Mouse (Mus musculus): ENCODE results near the gene Pigt. TPM values are rescaled to one million over a fixed set of nuclear protein-coding genes. Genes with fewer than 3 reads are reported as not detected.

The Pigt gene
- 12.8 TPM for polyA plus RNA-seq (2017; shearing (Covaris generic))

GRCm38 (mm10) chr2:164496847-164497690 lies at the start of gene Pigt:
TSS of gene Pigt (plus strand) at chr2:164497520.

GRCm38 (mm10) chr2:164456864-164457300 lies 40.4 kb upstream of the Pigt start, which contains the start of gene Sys1:
TSS of gene Sys1 (plus strand) at chr2:164456964.

GRCm38 (mm10) chr2:164460745-164461551 lies 36.4 kb upstream of the Pigt start, which contains the start of gene Gm20458:
TSS of gene Gm20458 (plus strand) at chr2:164460967.

GRCm38 (mm10) chr2:164473624-164474023 lies 23.7 kb upstream of the Pigt start, which contains the start of gene Trp53tg5:
TSS of gene Trp53tg5 (minus strand) at chr2:164473724.

GRCm38 (mm10) chr2:164485681-164486257 lies 11.6 kb upstream of the Pigt start, which contains the start of gene Dbndd2:
TSS of gene Dbndd2 (plus strand) at chr2:164486106.

Other genes starting within 250 kb of the Pigt start
- gene Svs3b, start 240.9 kb upstream of the Pigt start, polyA plus RNA-seq (2017; shearing (Covaris generic)), result not detected
- not detected for gene Svs4, start 219.1 kb upstream of the Pigt start, polyA plus RNA-seq (2017; shearing (Covaris generic))
- not detected for gene Svs3a, start 208.3 kb upstream of the Pigt start, polyA plus RNA-seq (2017; shearing (Covaris generic))
- gene Svs6, start 180.8 kb upstream of the Pigt start, polyA plus RNA-seq (2017; shearing (Covaris generic)), result not detected
- gene Svs5, start 164.8 kb upstream of the Pigt start, polyA plus RNA-seq (2017; shearing (Covaris generic)), result not detected
- gene Slpi, start 108.4 kb upstream of the Pigt start, polyA plus RNA-seq (2017; shearing (Covaris generic)), result 12.2 TPM
- gene Rbpjl, start 94.4 kb upstream of the Pigt start, polyA plus RNA-seq (2017; shearing (Covaris generic)), result 0.71 TPM
- gene Matn4, start 92.4 kb upstream of the Pigt start, polyA plus RNA-seq (2017; shearing (Covaris generic)), result 0.69 TPM
- gene Sdc4, start 53.6 kb upstream of the Pigt start, polyA plus RNA-seq (2017; shearing (Covaris generic)), result 0.63 TPM
- 86.9 TPM for gene Sys1, start 40.6 kb upstream of the Pigt start, polyA plus RNA-seq (2017; shearing (Covaris generic))
- gene Gm20458, start 36.6 kb upstream of the Pigt start, polyA plus RNA-seq (2017; shearing (Covaris generic)), result 11.7 TPM
- gene Trp53tg5, start 23.8 kb upstream of the Pigt start, polyA plus RNA-seq (2017; shearing (Covaris generic)), result 0.41 TPM
- 1.6 TPM for gene Dbndd2, start 11.4 kb upstream of the Pigt start, polyA plus RNA-seq (2017; shearing (Covaris generic))
- gene Wfdc2, start 64.9 kb downstream of the Pigt start, polyA plus RNA-seq (2017; shearing (Covaris generic)), result not detected
- not detected for gene Spint3, start 75.9 kb downstream of the Pigt start, polyA plus RNA-seq (2017; shearing (Covaris generic))
- gene Wfdc6a, start 87.9 kb downstream of the Pigt start, polyA plus RNA-seq (2017; shearing (Covaris generic)), result 0.49 TPM
- gene Eppin, start 96.1 kb downstream of the Pigt start, polyA plus RNA-seq (2017; shearing (Covaris generic)), result not detected
- not detected for gene Wfdc6b, start 116.0 kb downstream of the Pigt start, polyA plus RNA-seq (2017; shearing (Covaris generic))
- not detected for gene Wfdc8, start 116.1 kb downstream of the Pigt start, polyA plus RNA-seq (2017; shearing (Covaris generic))
- not detected for gene Wfdc16, start 141.3 kb downstream of the Pigt start, polyA plus RNA-seq (2017; shearing (Covaris generic))
- not detected for gene Wfdc10, start 158.5 kb downstream of the Pigt start, polyA plus RNA-seq (2017; shearing (Covaris generic))
- gene Wfdc9, start 159.1 kb downstream of the Pigt start, polyA plus RNA-seq (2017; shearing (Covaris generic)), result not detected
- gene Wfdc11, start 176.6 kb downstream of the Pigt start, polyA plus RNA-seq (2017; shearing (Covaris generic)), result not detected
- gene Wfdc13, start 187.6 kb downstream of the Pigt start, polyA plus RNA-seq (2017; shearing (Covaris generic)), result 1.3 TPM
- not detected for gene Spint4, start 201.0 kb downstream of the Pigt start, polyA plus RNA-seq (2017; shearing (Covaris generic))
- not detected for gene Spint5, start 217.8 kb downstream of the Pigt start, polyA plus RNA-seq (2017; shearing (Covaris generic))
- 0.34 TPM for gene Wfdc3, start 248.4 kb downstream of the Pigt start, polyA plus RNA-seq (2017; shearing (Covaris generic))
- 49.6 TPM for gene Dnttip1, start 248.5 kb downstream of the Pigt start, polyA plus RNA-seq (2017; shearing (Covaris generic))